Mouse (Mus musculus) megakaryocyte, embryonic 14.5 days (primary cell): ENCODE measurements at regions not wholly inside any gene's neighbourhood (a gene's known extent, or its start where the extent isn't known, plus 50 kb on each side); places are given as distances from the start of the nearest gene placed in this dataset.

Source experiments
- FLI1 ChIP-seq: IDR thresholded peaks from 2 replicates; pipeline ENCODE4 v1.6.1; 2012; ENCODE audit warnings: low read length, inconsistent platforms, mixed read lengths
- GATA1 ChIP-seq: IDR thresholded peaks from 3 replicates; pipeline ENCODE4 v1.6.1; 2012; ENCODE audit warnings: mixed read lengths, low read length, inconsistent platforms, borderline replicate concordance

- TF ChIP-seq GATA1 (no peak), FLI1 (no peak)
Measured at GRCm38 (mm10) chr3:143790905-143791304, 414.1 kb downstream of the Lmo4 start.
